Mouse (Mus musculus) limb, embryonic 15.5 days (tissue): ENCODE measurements around the gene Car12. TPM values are rescaled to one million over a fixed set of nuclear protein-coding genes. Genes with fewer than 3 reads are reported as not detected.
A peak's percentile ranks its signal among the peaks of the same experiment; 100 is the strongest.

Experiments used
- ATAC-seq: fragments of 200-750 bp; cut with Nextera tagmentation; 2 replicates; pipeline ENCODE4 v1.8.0; 2017; ENCODE audit warnings: low read depth, moderate TSS enrichment; ENCODE audit not compliant: insufficient number of reproducible peaks, low FRiP score, low TSS enrichment
- H3K27ac ChIP-seq: fragments of 300-500 bp; sonication (generic); 2 replicates; pipeline ENCODE4 v1.5.1; 2015; ENCODE audit warnings: moderate library complexity, mild to moderate bottlenecking, inconsistent platforms
- H3K27me3 ChIP-seq: fragments of 300-500 bp; sonication (generic); 2 replicates; pipeline ENCODE4 v1.6.1; 2015; ENCODE audit warnings: inconsistent platforms
- H3K36me3 ChIP-seq: fragments of 300-500 bp; sonication (generic); 2 replicates; pipeline ENCODE4 v1.6.1; 2015; ENCODE audit warnings: inconsistent platforms
- H3K4me1 ChIP-seq: fragments of 300-500 bp; sonication (generic); 2 replicates; pipeline ENCODE4 v1.6.1; 2015; ENCODE audit warnings: inconsistent platforms
- H3K4me2 ChIP-seq: fragments of 300-500 bp; sonication (generic); 2 replicates; pipeline ENCODE4 v1.6.1; 2015; ENCODE audit warnings: mild to moderate bottlenecking, inconsistent platforms
- H3K4me3 ChIP-seq: fragments of 300-500 bp; sonication (generic); 2 replicates; pipeline ENCODE4 v1.5.1; 2015; ENCODE audit warnings: mild to moderate bottlenecking, inconsistent platforms
- H3K9ac ChIP-seq: fragments of 300-500 bp; sonication (generic); 2 replicates; pipeline ENCODE4 v1.6.1; 2015; ENCODE audit warnings: inconsistent platforms
- H3K9me3 ChIP-seq: fragments of 300-500 bp; sonication (generic); 2 replicates; pipeline ENCODE4 v1.6.1; 2016; ENCODE audit warnings: inconsistent platforms
- WGBS: fragments of 180-500 bp; shearing (Covaris S2); methylation state at CpG from one replicate; pipeline ENCODE4 v1.1.7; 2015; 5-methylcytosine and 5-hydroxymethylcytosine counted together
- polyA plus RNA-seq: library from polyadenylated mRNA; unstranded; fragments of >200 nt; fragmentation: Nextera tagmentation; extraction: Ambion mirVana; gene quantifications from 2 replicates; pipeline ENCODE4 v1.2.1, GENCODE M21; 2015

Car12 gene
- polyA plus RNA-seq, 1 experiment from 2014 or later, result 33.6 TPM

DNA sequence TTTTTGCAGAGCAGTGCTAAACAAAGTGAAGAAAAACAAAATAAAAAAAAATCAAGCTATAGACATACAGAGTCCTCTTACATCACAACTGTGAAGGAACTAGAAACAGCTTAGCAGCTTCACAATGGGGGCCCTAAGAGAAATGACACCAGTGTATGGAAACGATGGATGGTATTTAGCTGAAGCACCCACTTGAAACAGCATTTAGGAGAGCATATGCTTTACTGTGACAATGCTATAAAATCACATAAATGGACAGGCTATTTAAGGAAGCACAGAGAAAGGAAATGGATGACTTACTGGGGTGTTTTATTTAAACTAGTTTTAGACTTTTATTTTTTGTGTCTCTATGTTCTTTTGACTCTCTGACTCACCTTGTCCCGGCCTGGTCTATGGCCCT lies 25.8 kb upstream of the Car12 start:
- ATAC-seq, result no peak
- 84% methylated on average over 2 of the region's 2 CpGs for WGBS
- no peaks in the 10 kb centered on the region for H3K27me3 ChIP-seq
- no peaks in the 10 kb centered on the region for H3K9me3 ChIP-seq
- H3K4me1 ChIP-seq, result no peaks in the 10 kb centered on the region
- no peaks in the 10 kb centered on the region for H3K36me3 ChIP-seq
- H3K27ac ChIP-seq, result no peak overlapping the region
- H3K4me2 ChIP-seq, result no peak overlapping the region
- H3K4me3 ChIP-seq, result no peak overlapping the region
- H3K9ac ChIP-seq, result no peak overlapping the region

DNA sequence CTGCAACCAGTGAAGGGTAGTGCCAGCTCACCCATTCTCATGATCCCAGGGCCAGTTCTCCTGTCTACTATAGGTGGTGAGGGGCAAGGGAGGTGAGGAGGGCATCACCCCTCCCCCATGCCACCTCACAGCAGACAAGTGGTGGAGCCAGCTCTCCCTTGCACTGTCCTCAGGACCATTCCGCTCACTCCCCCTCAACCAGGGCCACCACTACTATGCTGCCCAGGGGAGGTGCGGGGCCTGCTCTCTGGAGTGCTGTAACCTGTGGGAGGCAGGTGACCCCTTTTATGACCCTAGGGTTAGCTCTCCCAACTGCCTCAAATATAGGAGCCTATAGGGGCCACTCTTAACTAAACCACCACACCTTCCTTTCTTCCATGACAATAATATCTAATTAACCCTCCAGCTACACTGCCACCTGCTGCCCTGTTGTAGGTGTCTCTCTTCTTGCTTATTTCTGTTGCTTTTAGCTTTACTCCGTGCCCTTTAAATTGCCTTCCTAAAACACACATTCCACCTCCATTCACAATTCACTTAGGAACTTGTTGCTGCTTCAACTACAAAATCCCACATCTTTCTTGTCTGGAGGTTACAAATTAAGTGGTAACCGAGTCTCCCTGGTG lies 21.7 kb upstream of the Car12 start:
- H3K4me1 ChIP-seq, result no peaks in the 10 kb centered on the region
- H3K27me3 ChIP-seq, result no peaks in the 10 kb centered on the region
- H3K4me2 ChIP-seq, result no peak overlapping the region
- H3K36me3 ChIP-seq, result no peaks in the 10 kb centered on the region
- H3K9me3 ChIP-seq, result no peaks in the 10 kb centered on the region
- no peak overlapping the region for H3K27ac ChIP-seq
- ATAC-seq, result no peak
- no peak overlapping the region for H3K9ac ChIP-seq
- no peak overlapping the region for H3K4me3 ChIP-seq
- 71% methylated on average over 4 of the region's 4 CpGs for WGBS

DNA sequence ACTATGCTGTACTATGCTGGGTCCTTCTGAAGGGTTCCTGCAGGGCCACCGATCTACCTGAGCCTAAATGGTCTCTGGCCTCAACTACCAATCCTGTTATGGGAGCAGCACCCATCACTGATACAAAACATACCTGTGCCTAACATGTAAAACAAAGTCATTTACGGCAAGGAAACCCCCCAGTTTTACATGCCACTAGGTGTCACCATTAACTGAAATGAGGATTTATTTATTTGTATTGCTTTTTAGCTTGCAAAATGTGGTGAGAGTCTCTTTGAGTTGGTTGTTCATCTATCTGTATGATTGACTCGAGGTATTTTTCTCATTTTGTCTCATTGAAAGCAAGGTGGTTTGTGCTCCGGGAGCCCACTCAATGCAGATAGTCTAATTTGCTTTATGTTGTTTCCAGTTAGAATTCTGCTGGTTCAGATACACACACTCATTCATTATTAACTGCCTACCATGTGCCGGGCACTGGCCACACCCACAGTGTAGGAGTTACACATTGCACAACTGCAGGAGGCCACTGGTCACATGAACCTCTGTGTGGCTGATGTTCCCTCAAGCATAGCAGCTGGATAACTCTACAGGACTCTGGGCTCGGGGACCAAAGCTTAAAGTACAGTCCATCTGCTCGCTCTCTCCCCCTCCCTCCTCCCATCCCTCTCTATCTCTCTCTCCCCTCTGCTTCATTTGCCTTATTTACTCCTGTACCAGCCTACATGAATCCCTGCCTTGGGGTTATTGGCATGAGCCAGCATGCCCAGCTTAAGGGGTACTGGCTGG lies 15.9 kb upstream of the Car12 start:
- Histone ChIP-seq H3K4me2 (no peak overlapping the region), H3K27ac (no peak overlapping the region), H3K9ac (no peak overlapping the region), H3K4me3 (no peak overlapping the region), H3K4me1 (no peaks in the 10 kb centered on the region), H3K36me3 (no peaks in the 10 kb centered on the region), H3K9me3 (no peaks in the 10 kb centered on the region), H3K27me3 (no peaks in the 10 kb centered on the region)
- WGBS, result 70% methylated on average over 7 of the region's 7 CpGs
- ATAC-seq, result no peak

DNA sequence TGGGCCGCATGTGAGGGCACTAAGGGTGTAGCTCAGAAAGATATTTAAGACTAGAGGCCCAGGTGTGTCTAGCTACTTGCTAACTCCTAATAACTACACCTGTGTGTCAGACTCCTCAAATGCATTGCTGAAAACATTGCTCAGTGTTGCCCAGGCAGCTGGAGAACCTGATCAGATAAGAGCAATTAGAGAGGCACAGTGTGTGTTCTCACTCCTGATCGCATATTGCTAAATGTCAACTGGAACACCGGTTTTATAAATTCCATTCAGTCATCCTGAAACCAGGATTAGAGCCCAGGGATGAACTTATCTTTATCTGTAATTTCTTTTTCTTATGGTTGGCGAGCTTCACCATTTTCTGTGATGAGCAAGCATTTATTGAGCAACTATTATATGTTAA lies 13.7 kb upstream of the Car12 start:
- H3K9ac ChIP-seq, result no peak overlapping the region
- H3K9me3 ChIP-seq, result no peaks in the 10 kb centered on the region
- no peaks in the 10 kb centered on the region for H3K27me3 ChIP-seq
- no peak for ATAC-seq
- H3K4me3 ChIP-seq, result no peak overlapping the region
- WGBS, result 77% methylated on average over 4 of the region's 4 CpGs
- H3K4me1 ChIP-seq, result no peaks in the 10 kb centered on the region
- H3K4me2 ChIP-seq, result no peak overlapping the region
- no peaks in the 10 kb centered on the region for H3K36me3 ChIP-seq
- H3K27ac ChIP-seq, result no peak overlapping the region

DNA sequence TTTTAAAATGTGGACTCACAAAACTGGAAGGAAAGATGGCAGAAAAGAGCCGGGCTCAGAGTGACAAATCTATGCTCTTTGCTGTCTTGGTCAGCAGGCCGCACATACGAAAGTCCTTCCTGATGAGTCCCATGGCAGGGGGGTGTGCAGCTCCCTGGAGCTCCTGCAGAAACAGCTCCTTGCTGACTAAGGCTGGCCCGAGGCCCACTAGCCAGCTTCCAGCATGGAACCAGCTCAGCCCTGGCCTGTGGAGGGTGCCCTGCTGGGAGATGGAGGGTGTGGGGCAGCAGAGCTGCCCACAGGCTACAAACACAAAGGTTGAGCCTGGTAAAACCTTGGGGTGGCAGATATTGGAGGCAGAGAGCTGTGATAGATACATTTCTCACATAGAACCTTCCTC lies 10.5 kb upstream of the Car12 start:
- no peak overlapping the region for H3K27ac ChIP-seq
- H3K4me1 ChIP-seq, result peaks cover 12% of the 10 kb centered on the region
- H3K9me3 ChIP-seq, result no peaks in the 10 kb centered on the region
- no peak overlapping the region for H3K4me2 ChIP-seq
- H3K4me3 ChIP-seq, result no peak overlapping the region
- ATAC-seq, result no peak
- no peaks in the 10 kb centered on the region for H3K27me3 ChIP-seq
- no peaks in the 10 kb centered on the region for H3K36me3 ChIP-seq
- 81% methylated on average over 4 of the region's 4 CpGs for WGBS
- H3K9ac ChIP-seq, result no peak overlapping the region

DNA sequence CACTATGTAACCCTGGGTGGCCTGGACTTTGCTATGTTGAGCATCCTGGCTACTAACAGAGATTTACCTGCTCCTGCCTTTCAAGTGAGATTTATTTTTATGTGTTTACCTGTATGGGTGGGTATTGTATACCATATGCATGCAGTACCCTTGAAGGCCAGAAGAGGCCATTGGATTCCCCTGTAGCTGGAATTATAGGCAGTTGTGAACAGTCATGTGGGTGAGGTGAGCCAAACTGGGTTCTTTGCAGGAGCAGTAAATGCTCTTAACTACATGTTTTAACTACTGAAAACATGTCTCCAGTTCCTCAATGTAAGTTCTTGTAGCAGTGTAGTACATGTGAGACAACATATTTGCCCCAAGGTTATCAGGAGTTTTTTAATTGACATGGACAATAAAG lies 8.1 kb upstream of the Car12 start:
- H3K27ac ChIP-seq, result no peak overlapping the region
- no peaks in the 10 kb centered on the region for H3K36me3 ChIP-seq
- H3K4me3 ChIP-seq, result no peak overlapping the region
- H3K4me1 ChIP-seq, result peaks cover 30% of the 10 kb centered on the region
- no peaks in the 10 kb centered on the region for H3K9me3 ChIP-seq
- no peaks in the 10 kb centered on the region for H3K27me3 ChIP-seq
- H3K9ac ChIP-seq, result no peak overlapping the region
- no peak for ATAC-seq
- H3K4me2 ChIP-seq, result no peak overlapping the region

DNA sequence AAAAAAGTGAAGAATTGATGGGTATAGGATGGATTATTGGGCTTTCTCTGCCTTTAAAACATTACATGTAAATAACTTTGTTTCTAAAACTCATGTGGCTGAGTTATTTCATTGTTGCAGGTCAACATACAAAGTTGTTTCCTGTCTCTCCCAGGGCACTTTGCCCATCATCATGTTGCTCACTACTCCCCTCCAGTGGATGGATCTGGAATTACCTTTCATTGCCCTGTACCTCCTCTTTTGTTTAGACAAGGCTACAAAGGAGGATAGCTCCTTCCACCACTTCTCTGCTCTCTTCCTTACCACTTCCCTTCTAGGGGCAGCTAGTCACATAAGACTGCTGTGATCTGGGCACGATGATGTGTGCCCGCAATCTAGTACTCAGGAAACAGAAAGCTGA lies 7.7 kb upstream of the Car12 start:
- Histone ChIP-seq H3K4me2 (no peak overlapping the region), H3K27ac (no peak overlapping the region), H3K27me3 (no peaks in the 10 kb centered on the region), H3K4me1 (peaks cover 34% of the 10 kb centered on the region), H3K36me3 (no peaks in the 10 kb centered on the region), H3K9me3 (no peaks in the 10 kb centered on the region), H3K4me3 (no peak overlapping the region), H3K9ac (no peak overlapping the region)
- no peak for ATAC-seq
- 62% methylated on average over 2 of the region's 2 CpGs for WGBS

DNA sequence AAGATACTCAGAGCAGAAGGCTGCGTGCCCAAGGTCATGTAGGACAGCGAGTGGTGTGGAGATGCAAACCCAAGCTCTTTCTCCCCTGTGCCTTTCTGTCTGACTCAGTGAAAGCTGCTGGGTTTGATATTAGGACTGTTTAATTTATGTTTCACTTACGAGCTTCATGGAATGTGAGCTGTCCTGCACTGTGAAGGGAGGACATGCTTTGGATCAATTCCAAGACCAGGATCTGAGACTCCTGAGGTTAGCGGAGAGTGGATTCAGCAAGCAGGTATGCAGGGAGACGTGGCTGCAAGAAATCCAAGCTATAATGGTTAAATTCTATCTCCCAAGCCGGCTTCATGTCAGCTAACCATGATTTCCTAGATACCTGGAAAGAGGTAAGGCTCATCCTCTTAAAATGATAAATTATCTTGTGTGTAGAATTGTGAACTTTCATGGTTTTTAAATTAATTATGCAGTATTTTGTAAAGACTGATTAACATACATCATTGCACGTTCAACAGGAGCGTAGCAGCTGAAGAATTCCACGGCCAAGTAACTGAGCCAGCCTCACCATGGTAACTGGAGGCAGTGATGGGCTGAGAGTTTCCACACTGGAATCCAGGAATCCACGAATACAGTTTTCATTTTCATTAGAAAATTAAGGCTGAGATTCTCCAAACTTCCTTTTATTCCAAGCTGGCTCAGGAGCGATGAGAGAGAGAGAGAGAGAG lies 5.3 kb upstream of the Car12 start:
- Histone ChIP-seq H3K36me3 (no peaks in the 10 kb centered on the region), H3K27me3 (no peaks in the 10 kb centered on the region), H3K9ac (no peak overlapping the region), H3K4me1 (peaks cover 35% of the 10 kb centered on the region), H3K4me3 (no peak overlapping the region), H3K4me2 (0 out of 2 replicates have a peak overlapping the region, but pooled peaks have one; percentile 0), H3K27ac (peak overlapping the region; percentile 75), H3K9me3 (no peaks in the 10 kb centered on the region)
- ATAC-seq, result no peak
- 39% methylated on average over 11 of the region's 11 CpGs for WGBS

DNA sequence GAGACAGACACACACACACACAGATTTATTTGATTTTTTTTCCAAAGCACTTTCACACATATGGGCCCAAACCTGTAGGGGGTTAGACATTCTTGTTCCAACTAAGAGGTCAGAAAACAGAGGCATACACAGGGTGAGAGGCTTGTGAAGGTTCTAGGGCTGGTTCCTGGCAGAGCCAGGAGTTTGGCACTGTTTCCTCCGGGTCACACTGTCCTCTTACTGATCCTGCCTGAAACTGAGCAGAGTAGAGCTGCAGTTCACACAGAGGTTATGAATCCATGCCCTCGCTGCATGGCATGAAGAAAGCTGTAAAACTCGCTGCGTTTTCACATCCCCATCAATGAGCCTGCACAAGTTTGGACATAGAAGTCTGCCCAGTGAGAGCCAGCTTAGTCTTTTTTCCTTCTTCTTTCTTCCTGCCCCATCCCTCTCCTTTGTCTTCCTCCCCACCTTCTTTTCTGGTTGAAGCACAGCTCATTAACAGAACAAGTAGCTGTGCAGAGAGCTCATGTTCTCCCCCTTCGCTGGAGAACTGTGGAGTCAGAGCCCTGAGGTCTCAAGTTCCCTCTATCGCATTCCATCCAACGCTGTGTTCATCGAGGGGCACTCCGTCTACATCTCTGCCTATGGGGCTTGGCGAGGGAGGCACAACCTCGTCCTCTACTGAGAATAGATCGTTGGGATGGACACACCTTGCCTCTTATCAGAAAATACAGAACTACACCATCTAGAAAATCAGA lies 4.5 kb upstream of the Car12 start:
- H3K4me3 ChIP-seq, result no peak overlapping the region
- no peaks in the 10 kb centered on the region for H3K9me3 ChIP-seq
- H3K9ac ChIP-seq, result no peak overlapping the region
- 0 out of 2 replicates have a peak overlapping the region, but pooled peaks have one; percentile 0 for H3K4me2 ChIP-seq
- no peaks in the 10 kb centered on the region for H3K27me3 ChIP-seq
- 28% methylated on average over 12 of the region's 12 CpGs for WGBS
- no peak for ATAC-seq
- H3K36me3 ChIP-seq, result no peaks in the 10 kb centered on the region
- H3K4me1 ChIP-seq, result peaks cover 41% of the 10 kb centered on the region
- H3K27ac ChIP-seq, result peak overlapping the region; percentile 75

DNA sequence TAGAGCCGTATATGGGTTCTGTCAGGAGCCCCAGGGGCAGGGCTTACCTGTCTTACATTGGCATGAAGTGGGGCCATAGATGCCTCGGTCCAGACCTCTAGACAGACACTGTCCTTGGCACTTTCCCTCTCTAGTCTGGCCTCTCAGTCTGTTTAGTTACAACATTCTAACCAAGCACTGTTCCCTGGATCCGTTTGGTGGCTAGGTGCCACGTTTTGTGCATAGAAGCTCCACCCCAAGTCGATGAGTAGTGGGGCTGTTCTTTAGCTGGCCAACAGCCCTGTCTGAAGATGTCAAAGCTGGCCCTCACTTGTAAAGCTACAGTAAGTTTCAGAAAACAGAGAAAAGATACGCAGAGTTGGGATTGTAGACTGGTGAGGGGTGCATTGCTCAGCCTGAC lies 2.9 kb upstream of the Car12 start:
- Histone ChIP-seq H3K9ac (no peak overlapping the region), H3K4me3 (no peak overlapping the region), H3K9me3 (no peaks in the 10 kb centered on the region), H3K4me1 (peaks cover 52% of the 10 kb centered on the region), H3K27ac (no peak overlapping the region), H3K27me3 (no peaks in the 10 kb centered on the region), H3K36me3 (no peaks in the 10 kb centered on the region), H3K4me2 (no peak overlapping the region)
- ATAC-seq, result no peak
- WGBS, result 64% methylated on average over 6 of the region's 6 CpGs

DNA sequence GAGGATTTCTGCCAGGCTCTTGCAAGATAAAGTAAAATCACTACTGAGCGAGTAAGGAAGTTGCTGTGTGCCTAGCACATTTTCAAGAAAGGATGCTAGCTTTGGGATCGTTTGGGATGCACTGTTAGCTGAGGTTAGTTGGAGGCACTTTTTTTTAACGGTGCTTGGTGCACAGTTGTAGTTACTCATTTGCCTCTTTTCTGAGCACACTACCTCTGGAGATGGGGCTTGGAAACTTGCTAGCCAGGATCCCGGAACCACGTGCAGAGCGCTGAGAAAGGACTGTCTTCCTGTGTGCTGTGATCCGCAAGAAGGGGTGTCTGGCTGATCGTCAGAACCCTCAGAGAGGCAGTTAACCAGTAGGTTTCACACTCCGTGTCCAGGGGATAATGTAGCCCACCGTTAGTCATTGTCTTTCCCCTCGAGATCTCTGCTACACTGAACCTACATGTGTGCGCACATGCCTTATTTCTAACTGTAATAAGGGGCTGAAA lies 583 bp downstream of the Car12 start:
- no peak for ATAC-seq
- H3K36me3 ChIP-seq, result no peaks in the 10 kb centered on the region
- peak overlapping the region; percentile 46 for H3K4me3 ChIP-seq
- peak overlapping the region; percentile 71 for H3K4me2 ChIP-seq
- WGBS, result 7% methylated on average over 12 of the region's 12 CpGs
- H3K4me1 ChIP-seq, result peaks cover 54% of the 10 kb centered on the region
- peak overlapping the region; percentile 29; the same call in 1 of the 2 replicates for H3K9ac ChIP-seq
- no peaks in the 10 kb centered on the region for H3K27me3 ChIP-seq
- no peaks in the 10 kb centered on the region for H3K9me3 ChIP-seq
- H3K27ac ChIP-seq, result no peak overlapping the region
